Mouse (Mus musculus) intestine, embryonic 14.5 days (tissue): Measurements from ENCODE around the gene Ank. TPM values are rescaled to one million over a fixed set of nuclear protein-coding genes. Genes with fewer than 3 reads are reported as not detected.
A peak's percentile ranks its signal among the peaks of the same experiment; 100 is the strongest.

Source experiments
- ATAC-seq: fragments of 200-750 bp; cut with Nextera tagmentation; replicated peaks from 2 replicates; pipeline ENCODE4 v1.8.0; 2017; ENCODE audit warnings: low read depth, moderate number of reproducible peaks, moderate TSS enrichment, moderate library complexity; ENCODE audit not compliant: low FRiP score, low TSS enrichment
- DNase-seq: peaks from one replicate; pipeline ENCODE4 v3.0.0-alpha.2; 2018; ENCODE audit warnings: low spot score
- H3K27ac ChIP-seq: fragments of 300-500 bp; sonication (generic); 2 replicates; pipeline ENCODE4 v1.5.1; 2014; ENCODE audit warnings: low read depth, mild to moderate bottlenecking, control low read depth
- H3K27me3 ChIP-seq: fragments of 300-500 bp; sonication (generic); replicated peaks from 2 replicates; pipeline ENCODE4 v1.6.1; 2014; ENCODE audit warnings: low read length, control low read depth; ENCODE audit not compliant: control insufficient read depth, insufficient read depth
- H3K36me3 ChIP-seq: fragments of 300-500 bp; sonication (generic); 2 replicates; pipeline ENCODE4 v1.6.1; 2014; ENCODE audit warnings: low read length, control low read depth; ENCODE audit not compliant: control insufficient read depth, insufficient read depth
- H3K4me1 ChIP-seq: fragments of 300-500 bp; sonication (generic); replicated peaks from 2 replicates; pipeline ENCODE4 v1.6.1; 2014; ENCODE audit warnings: low read length, control low read depth, mixed read lengths; ENCODE audit not compliant: control insufficient read depth, insufficient read depth
- H3K4me2 ChIP-seq: fragments of 300-500 bp; sonication (generic); 2 replicates; pipeline ENCODE4 v1.6.1; 2014; ENCODE audit warnings: low read length
- H3K4me3 ChIP-seq: fragments of 300-500 bp; sonication (generic); 2 replicates; pipeline ENCODE4 v1.5.1; 2014; ENCODE audit warnings: low read depth, low read length, control low read depth, mixed read lengths
- H3K9ac ChIP-seq: fragments of 300-500 bp; sonication (generic); 2 replicates; pipeline ENCODE4 v1.6.1; 2014; ENCODE audit warnings: mild to moderate bottlenecking, low read length
- H3K9me3 ChIP-seq: fragments of 300-500 bp; sonication (generic); 2 replicates; pipeline ENCODE4 v1.6.1; 2016; ENCODE audit warnings: low read length, control low read depth; ENCODE audit not compliant: control insufficient read depth
- whole genome bisulfite sequencing: fragments of 180-500 bp; shearing (Covaris S2); extraction: QIAGEN DNeasy Blood & Tissue Kit; methylation state at CpG from one replicate; pipeline ENCODE4 v1.1.7; 2014; 5-methylcytosine and 5-hydroxymethylcytosine counted together
- polyA plus RNA-seq: library from polyadenylated mRNA; unstranded; fragments of >200 nt; fragmentation: Nextera tagmentation; extraction: Ambion mirVana; gene quantifications from 2 replicates; pipeline ENCODE4 v1.2.1, GENCODE M21; 2014

Gene Ank
- polyA plus RNA-seq, 1 experiment from 2014 or later: 16.5 TPM

DNA sequence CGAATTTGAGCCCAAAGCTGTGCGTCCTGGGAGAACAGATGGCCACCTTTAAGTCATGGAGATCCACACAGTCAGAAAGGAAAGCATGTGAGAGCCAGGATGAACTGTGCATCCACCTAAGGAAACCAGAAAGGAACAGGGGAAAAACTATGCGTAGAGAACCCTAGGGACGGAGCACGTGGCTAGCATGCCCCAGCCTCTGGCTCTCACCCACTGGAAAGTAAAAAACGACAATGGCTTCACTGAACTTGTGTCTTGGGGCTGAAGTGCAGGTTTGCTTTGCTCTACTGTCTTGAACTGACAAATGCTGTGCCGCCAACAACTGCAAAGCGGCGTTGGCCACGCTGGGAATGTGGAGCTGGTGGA, 159.4 kb downstream of the Ank start:
- Histone ChIP-seq H3K36me3 (peaks cover 21% of the 10 kb centered on the region), H3K4me1 (peaks cover 14% of the 10 kb centered on the region), H3K4me2 (no peak overlapping the region), H3K4me3 (no peak overlapping the region), H3K9ac (no peak overlapping the region), H3K9me3 (no peaks in the 10 kb centered on the region), H3K27me3 (no peaks in the 10 kb centered on the region), H3K27ac (no peak overlapping the region)
- DNase-seq (no peak), ATAC-seq (no peak)
- 91% methylated on average over 10 of the region's 10 CpGs for WGBS

DNA sequence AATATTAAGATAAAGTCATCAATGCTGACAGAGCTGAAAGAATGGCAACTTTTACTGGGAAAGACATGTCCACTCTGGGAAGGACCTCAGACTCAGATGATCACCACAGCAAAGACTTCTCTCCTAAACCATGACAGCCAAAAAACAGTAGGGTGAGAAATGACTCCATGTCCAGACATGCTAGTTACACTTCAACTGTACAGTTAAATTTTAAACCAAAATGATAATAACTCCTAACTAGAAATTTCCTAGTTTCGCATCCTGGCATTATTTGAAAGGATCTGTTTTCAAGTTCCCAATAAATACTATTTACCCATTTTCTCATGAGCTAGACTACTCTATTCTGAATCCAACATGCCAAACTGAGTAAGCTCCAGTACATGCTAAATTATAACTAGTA, 159.8 kb downstream of the Ank start:
- Histone ChIP-seq H3K9ac (no peak overlapping the region), H3K9me3 (no peaks in the 10 kb centered on the region), H3K4me2 (no peak overlapping the region), H3K4me3 (no peak overlapping the region), H3K27me3 (no peaks in the 10 kb centered on the region), H3K4me1 (peaks cover 14% of the 10 kb centered on the region), H3K27ac (no peak overlapping the region), H3K36me3 (peaks cover 21% of the 10 kb centered on the region)
- 81% methylated on average over 1 of the region's 1 CpGs for WGBS
- DNase-seq (no peak), ATAC-seq (no peak)

DNA sequence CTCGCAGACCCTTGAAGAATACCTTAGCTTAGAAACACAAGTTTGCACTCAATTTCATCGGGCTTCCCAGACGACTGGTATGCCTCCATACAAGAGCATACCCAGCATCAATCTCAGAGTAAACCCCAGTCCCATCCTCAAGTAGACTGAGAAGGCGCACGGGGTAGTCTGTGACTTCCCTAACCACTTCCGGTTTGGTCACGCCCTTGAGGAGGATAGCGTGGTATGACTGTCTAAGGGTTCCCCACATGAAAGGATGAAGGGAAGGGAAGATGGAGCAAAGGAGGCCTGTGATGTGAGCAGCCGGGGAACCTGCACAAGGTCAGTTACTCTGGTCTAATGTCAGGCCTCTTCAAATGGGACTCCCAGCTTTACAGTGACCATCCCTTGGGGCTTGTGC, 161.3 kb downstream of the Ank start:
- no peak for DNase-seq
- Histone ChIP-seq H3K4me3 (no peak overlapping the region), H3K9ac (no peak overlapping the region), H3K4me1 (peaks cover 14% of the 10 kb centered on the region), H3K27ac (no peak overlapping the region), H3K36me3 (peaks cover 13% of the 10 kb centered on the region), H3K27me3 (no peaks in the 10 kb centered on the region), H3K4me2 (no peak overlapping the region), H3K9me3 (no peaks in the 10 kb centered on the region)
- 90% methylated on average over 9 of the region's 9 CpGs for WGBS
- no peak for ATAC-seq

DNA sequence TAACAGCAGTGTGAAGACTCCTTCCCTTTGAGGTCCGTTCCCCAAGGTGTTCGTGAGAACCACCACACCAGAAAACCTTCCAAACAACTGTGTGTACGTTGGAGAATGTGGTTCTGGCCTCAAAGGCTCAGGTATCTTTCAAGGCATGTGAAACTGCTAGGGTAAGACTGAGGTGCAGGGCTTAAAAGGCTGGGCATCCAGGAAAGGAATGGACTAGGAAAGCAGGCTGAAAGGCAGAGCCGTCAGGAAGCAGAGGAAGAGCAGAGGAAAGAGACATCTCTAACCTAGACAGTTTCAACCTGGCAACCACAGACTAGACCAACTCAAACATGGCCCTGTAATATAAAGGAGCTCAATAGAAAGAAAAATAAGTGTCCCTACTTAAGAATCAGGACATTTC, 162.6 kb downstream of the Ank start:
- DNase-seq (no peak), ATAC-seq (no peak)
- H3K27ac ChIP-seq: no peak overlapping the region
- H3K4me1 ChIP-seq: peaks cover 14% of the 10 kb centered on the region
- peak overlapping the region; percentile 90 for H3K4me2 ChIP-seq
- no peaks in the 10 kb centered on the region for H3K27me3 ChIP-seq
- WGBS: 73% methylated on average over 4 of the region's 4 CpGs
- H3K36me3 ChIP-seq: peaks cover 10% of the 10 kb centered on the region
- H3K4me3 ChIP-seq: peak overlapping the region; percentile 81; the same call in 1 of the 2 replicates
- H3K9me3 ChIP-seq: no peaks in the 10 kb centered on the region
- no peak overlapping the region for H3K9ac ChIP-seq

DNA sequence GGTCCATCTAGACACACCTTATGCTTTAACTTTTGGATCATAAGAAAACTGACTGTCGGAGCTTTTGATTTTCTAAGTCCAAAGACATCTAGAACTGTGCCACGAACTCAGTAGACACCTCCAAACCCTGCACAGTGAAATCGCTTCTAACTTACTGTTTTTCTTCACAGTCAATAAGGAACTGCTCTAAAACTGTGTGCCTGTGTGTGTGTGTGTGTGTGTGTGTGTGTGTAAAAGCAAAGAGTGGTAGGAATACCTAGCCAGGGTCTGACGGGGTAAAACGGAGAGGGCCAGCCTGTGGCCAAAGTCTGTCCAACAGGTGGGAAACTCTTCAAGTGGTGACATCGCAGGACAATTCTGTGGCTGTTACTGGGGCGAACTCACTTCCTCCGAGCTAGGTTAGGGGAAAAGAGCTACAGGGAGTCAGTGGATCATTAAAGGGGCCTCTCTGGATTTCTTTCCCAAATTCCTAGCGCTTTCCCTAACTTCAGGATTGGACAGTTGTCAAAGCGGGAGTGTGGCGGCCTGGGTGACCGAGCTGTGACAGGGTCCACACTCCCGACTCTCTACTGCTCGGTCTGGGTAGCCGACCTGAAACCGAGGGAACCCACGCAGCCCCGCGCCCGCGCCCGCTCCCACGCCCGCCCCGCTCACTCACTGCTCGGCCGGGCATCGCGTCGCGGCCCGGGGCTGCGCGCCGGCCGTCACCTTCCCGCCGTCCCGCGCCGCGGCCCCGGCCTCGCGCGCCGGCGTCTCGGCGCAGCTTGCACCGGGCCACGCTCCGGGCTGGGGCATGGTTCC, 163.5 kb downstream of the Ank start:
- no peaks in the 10 kb centered on the region for H3K27me3 ChIP-seq
- 2% methylated on average over 53 of the region's 53 CpGs for WGBS
- no peaks in the 10 kb centered on the region for H3K9me3 ChIP-seq
- peak overlapping the region; percentile 47; the same call in 1 of the 2 replicates for H3K27ac ChIP-seq
- peaks cover 10% of the 10 kb centered on the region for H3K36me3 ChIP-seq
- peak overlapping the region; percentile 78 for H3K9ac ChIP-seq
- peak overlapping the region; percentile 81 for H3K4me3 ChIP-seq
- peaks cover 14% of the 10 kb centered on the region for H3K4me1 ChIP-seq
- no peak for DNase-seq
- ATAC-seq: no peak; the same call in none of the 2 replicates
- peak overlapping the region; percentile 90 for H3K4me2 ChIP-seq

DNA sequence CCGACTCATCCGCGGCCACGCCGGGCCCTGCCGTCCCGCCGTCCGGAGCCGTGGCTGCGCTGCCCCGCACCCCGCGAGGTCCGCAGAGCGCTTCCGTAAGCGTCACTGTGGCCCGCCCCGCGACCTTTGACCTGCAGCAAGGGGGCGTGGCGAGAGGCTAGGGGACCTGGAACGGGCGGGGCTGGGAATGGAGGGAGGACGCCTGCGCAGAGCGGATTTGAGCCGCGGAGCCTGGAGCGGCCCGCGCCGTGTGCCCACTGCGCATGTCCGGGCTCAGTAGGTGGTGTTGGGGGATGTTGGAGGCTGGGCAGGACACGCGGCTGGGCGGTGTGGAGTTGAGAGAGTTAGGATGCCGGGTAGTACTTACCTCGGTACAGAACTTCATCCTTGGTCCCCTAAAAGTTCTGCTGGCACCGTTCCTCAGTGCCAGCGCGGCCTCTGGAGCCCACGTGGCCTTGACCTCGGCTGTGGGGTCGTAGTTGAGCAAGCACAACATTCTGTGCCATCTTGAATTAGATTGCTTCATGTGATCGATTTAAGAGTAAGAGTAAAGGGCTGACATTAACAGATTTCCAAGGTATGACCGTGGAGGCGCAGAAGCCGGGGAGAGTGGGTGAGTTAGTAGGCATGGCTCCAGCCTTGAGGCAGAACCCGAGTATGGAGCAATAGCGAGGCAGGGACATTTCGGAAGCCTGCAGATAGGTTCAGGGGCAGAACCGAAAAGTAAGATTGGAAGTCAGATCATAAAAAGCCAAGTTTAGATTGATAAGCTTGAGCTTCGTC, 164.3 kb downstream of the Ank start, which contains the start of gene Otulin:
Gene Otulin (minus strand): TSS at position 93 of the 783 bp plus-strand sequence.
- ATAC-seq (peak; percentile 99), DNase-seq (peak; percentile 99)
- Histone ChIP-seq H3K36me3 (peaks cover 10% of the 10 kb centered on the region; the same call in 1 of the 2 replicates), H3K27me3 (no peaks in the 10 kb centered on the region), H3K4me1 (peaks cover 14% of the 10 kb centered on the region), H3K27ac (peak within 1 kb of the TSS; percentile 65; the same call in 1 of the 2 replicates), H3K4me3 (peak within 1 kb of the TSS; percentile 81), H3K9ac (peak within 1 kb of the TSS; percentile 78), H3K9me3 (no peaks in the 10 kb centered on the region), H3K4me2 (peak within 1 kb of the TSS; percentile 90)
- 6% methylated on average over 56 of the region's 56 CpGs for WGBS

DNA sequence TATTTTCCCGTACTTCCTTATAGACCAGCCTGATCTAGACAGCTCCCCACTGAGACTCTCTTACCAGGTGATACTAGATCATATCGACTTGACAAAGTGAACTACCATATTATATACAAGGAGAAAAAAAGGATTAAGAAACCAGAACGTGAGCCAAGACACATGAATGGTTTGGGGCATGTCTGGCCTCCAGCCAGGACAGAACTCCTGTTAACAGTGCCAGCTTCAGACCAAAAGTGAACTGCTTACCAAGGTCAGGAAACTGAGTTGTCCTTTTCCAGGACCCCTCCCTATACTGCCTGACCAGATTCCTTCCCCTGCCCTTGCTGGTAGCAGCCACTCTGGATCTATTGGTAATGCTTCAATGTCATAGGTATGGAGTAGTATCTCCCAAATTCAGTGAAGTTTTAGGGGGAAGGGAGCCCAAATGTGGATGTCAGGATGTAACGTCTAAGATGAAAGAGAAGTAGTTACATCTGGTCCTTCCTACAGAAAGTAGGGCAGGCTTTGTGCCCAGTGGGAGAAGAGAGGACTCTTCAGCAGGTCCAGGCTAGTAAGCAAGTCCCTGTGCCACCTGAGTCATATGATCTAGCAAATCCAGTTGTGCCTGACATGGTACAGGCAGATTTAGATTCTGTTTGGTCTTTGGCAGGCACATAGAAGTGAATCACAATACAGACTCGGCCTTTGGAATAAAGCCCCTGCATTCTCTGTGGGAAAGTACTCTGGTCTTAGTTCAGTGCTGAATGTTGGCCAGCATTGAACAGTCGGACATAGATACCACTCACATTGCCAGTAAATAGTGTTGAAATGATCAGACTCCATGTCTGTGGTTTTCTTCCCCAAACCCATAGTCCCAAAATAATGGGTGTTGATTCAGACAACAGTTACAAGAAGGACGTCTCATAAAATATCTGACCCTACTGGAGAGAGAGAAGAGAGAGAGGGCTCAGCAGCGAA, 167.7 kb downstream of the Ank start:
- Histone ChIP-seq H3K27me3 (no peaks in the 10 kb centered on the region), H3K4me2 (no peak overlapping the region), H3K4me1 (peaks cover 6% of the 10 kb centered on the region), H3K9ac (no peak overlapping the region), H3K27ac (no peak overlapping the region), H3K9me3 (no peaks in the 10 kb centered on the region), H3K4me3 (no peak overlapping the region), H3K36me3 (no peaks in the 10 kb centered on the region)
- ATAC-seq (no peak), DNase-seq (no peak)
- 78% methylated on average over 8 of the region's 8 CpGs for WGBS

DNA sequence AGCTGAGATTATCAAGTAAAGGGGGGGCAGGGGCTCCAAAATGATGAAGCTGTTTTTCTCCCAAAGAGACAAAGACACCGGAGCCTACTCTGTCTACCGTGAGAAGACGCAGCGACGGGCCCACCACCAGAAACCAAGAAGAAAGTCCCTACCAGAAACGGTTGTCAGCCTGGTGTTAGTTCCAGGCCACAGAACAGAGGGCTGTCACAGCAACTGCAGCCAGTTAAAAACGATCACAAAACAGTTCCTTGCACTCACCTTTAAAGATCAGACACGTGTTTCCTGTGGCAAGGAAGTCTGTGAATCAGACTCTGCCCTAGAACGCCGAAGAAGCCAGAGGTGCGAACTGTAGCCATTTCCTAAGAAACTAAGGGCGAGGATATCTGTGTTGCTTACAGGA, 174.7 kb downstream of the Ank start:
- H3K36me3 ChIP-seq: no peaks in the 10 kb centered on the region

More for the DNA sequence above, 174.7 kb downstream of the Ank start:
- Histone ChIP-seq H3K9me3 (no peaks in the 10 kb centered on the region), H3K4me2 (no peak overlapping the region), H3K4me3 (no peak overlapping the region), H3K27ac (no peak overlapping the region), H3K9ac (no peak overlapping the region), H3K4me1 (no peaks in the 10 kb centered on the region), H3K27me3 (no peaks in the 10 kb centered on the region)
- 51% methylated on average over 12 of the region's 12 CpGs for WGBS
- ATAC-seq (no peak), DNase-seq (no peak)
